Mouse (Mus musculus) kidney, embryonic 14.5 days (tissue): ENCODE measurements around the gene Tent2. TPM values are rescaled to one million over a fixed set of nuclear protein-coding genes. Genes with fewer than 3 reads are reported as not detected.

Experiments
- ATAC-seq: fragments of 200-750 bp; cut with Nextera tagmentation; 2 replicates; pipeline ENCODE4 v1.8.0; 2017; ENCODE audit warnings: moderate number of reproducible peaks, mild to moderate bottlenecking, moderate TSS enrichment, moderate library complexity; ENCODE audit not compliant: low FRiP score, low TSS enrichment
- H3K27ac ChIP-seq: fragments of 300-500 bp; sonication (generic); 2 replicates; pipeline ENCODE4 v1.5.1; 2014; ENCODE audit warnings: low read depth, mild to moderate bottlenecking, low read length, moderate library complexity, mixed read lengths
- H3K27me3 ChIP-seq: fragments of 300-500 bp; sonication (generic); 2 replicates; pipeline ENCODE4 v1.6.1; 2014; ENCODE audit warnings: mild to moderate bottlenecking, low read length; ENCODE audit not compliant: control insufficient read depth, insufficient read depth
- H3K36me3 ChIP-seq: fragments of 300-500 bp; sonication (generic); 2 replicates; pipeline ENCODE4 v1.6.1; 2014; ENCODE audit warnings: low read length, mixed read lengths; ENCODE audit not compliant: control insufficient read depth, insufficient read depth
- H3K4me1 ChIP-seq: fragments of 300-500 bp; sonication (generic); 2 replicates; pipeline ENCODE4 v1.6.1; 2014; ENCODE audit warnings: low read length, mixed read lengths; ENCODE audit not compliant: control insufficient read depth, insufficient read depth
- H3K4me2 ChIP-seq: fragments of 300-500 bp; sonication (generic); replicated peaks from 2 replicates; pipeline ENCODE4 v1.6.1; 2014; ENCODE audit warnings: low read depth, mild to moderate bottlenecking, low read length
- H3K4me3 ChIP-seq: fragments of 300-500 bp; sonication (generic); 2 replicates; pipeline ENCODE4 v1.5.1; 2014; ENCODE audit warnings: mild to moderate bottlenecking, low read length
- H3K9ac ChIP-seq: fragments of 300-500 bp; sonication (generic); 2 replicates; pipeline ENCODE4 v1.6.1; 2014; ENCODE audit warnings: low read depth, mild to moderate bottlenecking, low read length, moderate library complexity
- H3K9me3 ChIP-seq: fragments of 300-500 bp; sonication (generic); 2 replicates; pipeline ENCODE4 v1.6.1; 2016; ENCODE audit warnings: low read length; ENCODE audit not compliant: control insufficient read depth
- WGBS: fragments of 180-500 bp; shearing (Covaris S2); extraction: QIAGEN DNeasy Blood & Tissue Kit; methylation state at CpG from one replicate; pipeline ENCODE4 v1.1.7; 2014; 5-methylcytosine and 5-hydroxymethylcytosine counted together
- polyA plus RNA-seq: library from polyadenylated mRNA; unstranded; fragments of >200 nt; fragmentation: Nextera tagmentation; extraction: Ambion mirVana; gene quantifications from 2 replicates; pipeline ENCODE4 v1.2.1, GENCODE M21; 2014

Gene Tent2
- 62.7 and 86.3 TPM in 2 replicates for polyA plus RNA-seq

GRCm38 (mm10) chr13:93191831-93192645 is at the start of gene Tent2:
TSS of gene Tent2 (minus strand) at chr13:93192385.
- Histone ChIP-seq H3K9ac (peak within 1 kb of the TSS; percentile 98), H3K4me1 (peaks cover 5% of the 10 kb centered on the region; the same call in 1 of the 2 replicates), H3K27me3 (no peaks in the 10 kb centered on the region), H3K9me3 (no peaks in the 10 kb centered on the region), H3K4me2 (peak within 1 kb of the TSS; percentile 57), H3K4me3 (peak within 1 kb of the TSS; percentile 95), H3K27ac (peak within 1 kb of the TSS; percentile 97), H3K36me3 (no peaks in the 10 kb centered on the region)
- WGBS, result under 1% methylated on average over 64 of the region's 72 CpGs
- ATAC-seq, result peak; percentile 100

GRCm38 (mm10) chr13:93241180-93241579 is 49.0 kb upstream of the Tent2 start:
- no peak overlapping the region for H3K9ac ChIP-seq
- 79% methylated on average over 3 of the region's 3 CpGs for WGBS
- H3K36me3 ChIP-seq, result no peaks in the 10 kb centered on the region
- H3K4me2 ChIP-seq, result no peak overlapping the region
- no peaks in the 10 kb centered on the region for H3K4me1 ChIP-seq
- no peaks in the 10 kb centered on the region for H3K9me3 ChIP-seq
- H3K27me3 ChIP-seq, result no peaks in the 10 kb centered on the region
- no peak for ATAC-seq
- no peak overlapping the region for H3K4me3 ChIP-seq
- H3K27ac ChIP-seq, result no peak overlapping the region

- no peak overlapping the region for H3K4me2 ChIP-seq
- H3K27ac ChIP-seq, result no peak overlapping the region
- no peaks in the 10 kb centered on the region for H3K9me3 ChIP-seq
- WGBS, result 79% methylated on average over 7 of the region's 7 CpGs
- H3K27me3 ChIP-seq, result no peaks in the 10 kb centered on the region
- no peak overlapping the region for H3K4me3 ChIP-seq
- no peaks in the 10 kb centered on the region for H3K4me1 ChIP-seq
- no peak for ATAC-seq
- H3K36me3 ChIP-seq, result no peaks in the 10 kb centered on the region
- no peak overlapping the region for H3K9ac ChIP-seq
Observed at GRCm38 (mm10) chr13:93239561-93239960, 47.4 kb upstream of the Tent2 start.

GRCm38 (mm10) chr13:93239134-93239533 is 46.9 kb upstream of the Tent2 start:
- Histone ChIP-seq H3K27ac (no peak overlapping the region), H3K9ac (no peak overlapping the region)
- WGBS, result 90% methylated on average over 9 of the region's 9 CpGs

GRCm38 (mm10) chr13:93237677-93238398 is 45.7 kb upstream of the Tent2 start:
- Histone ChIP-seq H3K4me2 (no peak overlapping the region), H3K9ac (no peak overlapping the region), H3K36me3 (no peaks in the 10 kb centered on the region), H3K4me3 (no peak overlapping the region), H3K27ac (no peak overlapping the region), H3K27me3 (no peaks in the 10 kb centered on the region), H3K9me3 (no peaks in the 10 kb centered on the region), H3K4me1 (no peaks in the 10 kb centered on the region)
- ATAC-seq, result no peak
- WGBS, result 73% methylated on average over 9 of the region's 9 CpGs

More at GRCm38 (mm10) chr13:93239134-93239533, 46.9 kb upstream of the Tent2 start:
- Histone ChIP-seq H3K27me3 (no peaks in the 10 kb centered on the region), H3K4me3 (no peak overlapping the region), H3K36me3 (no peaks in the 10 kb centered on the region), H3K9me3 (no peaks in the 10 kb centered on the region), H3K4me1 (no peaks in the 10 kb centered on the region), H3K4me2 (no peak overlapping the region)
- ATAC-seq, result no peak

GRCm38 (mm10) chr13:93234267-93235039 is 42.3 kb upstream of the Tent2 start:
- Histone ChIP-seq H3K36me3 (no peaks in the 10 kb centered on the region), H3K27me3 (no peaks in the 10 kb centered on the region), H3K9me3 (no peaks in the 10 kb centered on the region), H3K4me3 (no peak overlapping the region), H3K4me1 (no peaks in the 10 kb centered on the region), H3K9ac (no peak overlapping the region), H3K27ac (no peak overlapping the region), H3K4me2 (no peak overlapping the region)
- no peak for ATAC-seq
- WGBS, result 88% methylated on average over 4 of the region's 4 CpGs

GRCm38 (mm10) chr13:93232335-93232734 is 40.1 kb upstream of the Tent2 start:
- no peak for ATAC-seq
- no peak overlapping the region for H3K27ac ChIP-seq
- H3K4me2 ChIP-seq, result no peak overlapping the region
- H3K4me1 ChIP-seq, result no peaks in the 10 kb centered on the region
- H3K27me3 ChIP-seq, result no peaks in the 10 kb centered on the region
- H3K36me3 ChIP-seq, result no peaks in the 10 kb centered on the region
- no peak overlapping the region for H3K9ac ChIP-seq
- no peaks in the 10 kb centered on the region for H3K9me3 ChIP-seq
- no peak overlapping the region for H3K4me3 ChIP-seq
- 88% methylated on average over 7 of the region's 7 CpGs for WGBS

- ATAC-seq, result no peak
- Histone ChIP-seq H3K9me3 (no peaks in the 10 kb centered on the region), H3K4me3 (no peak overlapping the region), H3K4me2 (no peak overlapping the region), H3K4me1 (no peaks in the 10 kb centered on the region), H3K27me3 (no peaks in the 10 kb centered on the region), H3K9ac (no peak overlapping the region), H3K36me3 (no peaks in the 10 kb centered on the region), H3K27ac (no peak overlapping the region)
- WGBS, result 66% methylated on average over 4 of the region's 4 CpGs
Observed at GRCm38 (mm10) chr13:93231016-93231415, 38.8 kb upstream of the Tent2 start.
